Mouse (Mus musculus) stomach, postnatal 0 days (tissue): ENCODE data around the gene Nfia.

ENCODE experiments used
- CTCF ChIP-seq: IDR thresholded peaks from 2 replicates; pipeline ENCODE4 v1.5.1; 2016; ENCODE audit warnings: antibody characterized with exemption, low read depth, mild to moderate bottlenecking, moderate library complexity
- EP300 ChIP-seq: optimal IDR thresholded peaks from 2 replicates; pipeline ENCODE3; 2016; ENCODE audit warnings: antibody characterized with exemption

DNA sequence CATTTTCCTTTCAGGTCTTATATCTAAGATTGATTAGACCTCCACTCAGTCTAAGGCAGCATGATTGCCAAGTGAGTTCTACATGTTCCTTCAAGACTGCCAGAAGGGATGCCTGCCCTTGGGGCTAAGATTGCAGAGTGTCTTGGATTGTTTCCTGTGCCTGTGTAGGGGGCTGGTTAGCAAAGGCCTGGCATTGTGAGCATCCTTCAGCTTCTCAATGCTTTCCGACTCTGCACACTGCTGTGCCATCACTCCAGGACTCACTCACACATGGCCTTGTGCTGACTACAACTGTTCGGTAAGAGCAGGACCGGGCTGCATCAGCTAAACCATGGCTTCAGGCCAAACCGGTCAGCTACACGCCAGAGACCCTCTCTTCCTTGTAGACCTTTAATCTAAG lies 229.7 kb downstream of the Nfia start:
- TF ChIP-seq CTCF (no peak), EP300 (no peak)
